Mouse (Mus musculus): ENCODE results near the gene Adnp.
A peak's percentile ranks its signal among the peaks of the same experiment; 100 is the strongest.
"Not testable (repeated sequence)": the region's sequence is repeated elsewhere in the genome, so short reads cannot be mapped to it uniquely, and the experiment has no call there.

Gene Adnp

GRCm38 (mm10) chr2:168158911-168159711 lies 47.8 kb downstream of the Adnp start:
- no peak for DNase-seq (ENCODE audit: extremely low read depth, insufficient read length, low spot score)

- not testable (repeated sequence) for DNase-seq (ENCODE audit: extremely low read depth, insufficient read length, low spot score)
Observed at GRCm38 (mm10) chr2:168157974-168158373, 48.9 kb downstream of the Adnp start.

DNA sequence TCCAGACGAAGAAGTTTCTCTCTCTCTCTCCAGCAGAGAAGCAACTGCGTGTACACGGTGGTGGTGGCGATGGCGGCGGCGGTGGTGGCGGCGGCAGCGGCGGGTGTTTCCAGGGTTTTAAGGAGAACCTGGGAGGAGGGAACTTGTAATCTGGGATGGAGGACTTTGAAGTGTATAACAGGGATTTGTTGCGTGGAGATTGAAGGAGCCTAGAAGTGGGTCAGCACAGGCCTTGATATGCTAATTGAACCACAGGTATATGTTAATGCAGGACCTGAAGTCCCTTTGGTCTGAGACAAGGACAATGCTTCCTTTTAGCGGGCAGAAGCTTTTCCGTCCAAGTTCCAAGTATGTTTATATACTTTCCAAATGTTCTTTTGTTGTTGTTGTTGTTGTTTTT lies 50.6 kb downstream of the Adnp start:
- no peak for DNase-seq (ENCODE audit: extremely low read depth, insufficient read length, low spot score)

DNA sequence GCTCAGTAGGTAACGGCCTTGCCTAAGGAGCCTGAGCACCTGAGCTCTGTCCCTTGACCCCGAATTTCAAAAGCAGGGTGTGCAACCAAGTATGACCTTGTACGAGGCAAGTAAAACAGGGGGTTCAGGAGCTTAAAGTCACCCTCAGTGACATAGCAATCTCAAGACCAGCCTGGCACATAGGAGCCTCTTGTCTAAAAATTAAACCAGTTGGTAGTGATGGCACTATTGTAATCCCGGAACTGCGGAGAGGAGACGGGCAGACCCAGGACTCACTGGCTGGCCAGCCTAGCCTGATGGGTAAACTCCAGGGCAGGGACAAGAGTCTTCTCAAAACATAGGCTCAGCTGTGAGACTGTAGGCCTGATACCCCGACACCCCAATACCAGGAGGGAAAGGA lies 51.2 kb downstream of the Adnp start:
- DNase-seq (ENCODE audit: extremely low read depth, insufficient read length, low spot score) = no peak

GRCm38 (mm10) chr2:168154090-168154881 lies 52.6 kb downstream of the Adnp start:
- peak; percentile 81 for DNase-seq (ENCODE audit: extremely low read depth, insufficient read length, low spot score)

DNA sequence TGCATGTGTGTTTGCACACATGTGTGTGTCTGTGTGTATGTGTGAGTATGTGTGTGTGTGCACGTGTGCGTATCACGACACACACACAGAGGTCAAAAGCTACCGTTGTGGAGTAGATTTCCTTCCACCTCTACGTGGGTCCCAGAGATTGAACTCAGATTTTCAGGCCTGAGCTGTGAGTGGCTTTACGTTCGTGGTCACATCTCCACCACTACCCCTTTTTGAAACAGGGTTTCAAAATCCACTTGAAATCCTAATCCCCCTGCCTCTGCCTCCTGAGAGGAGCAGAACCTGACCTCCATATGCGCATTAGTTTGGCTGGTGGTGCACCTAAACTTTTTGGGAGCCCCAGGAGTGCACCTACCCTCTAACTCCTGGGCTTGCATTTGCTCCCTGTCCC lies 57.7 kb downstream of the Adnp start:
- DNase-seq (ENCODE audit: extremely low read depth, insufficient read length, low spot score) = no peak

GRCm38 (mm10) chr2:168147722-168148432 lies 59.0 kb downstream of the Adnp start:
- no peak for DNase-seq (ENCODE audit: extremely low read depth, insufficient read length, low spot score)

DNA sequence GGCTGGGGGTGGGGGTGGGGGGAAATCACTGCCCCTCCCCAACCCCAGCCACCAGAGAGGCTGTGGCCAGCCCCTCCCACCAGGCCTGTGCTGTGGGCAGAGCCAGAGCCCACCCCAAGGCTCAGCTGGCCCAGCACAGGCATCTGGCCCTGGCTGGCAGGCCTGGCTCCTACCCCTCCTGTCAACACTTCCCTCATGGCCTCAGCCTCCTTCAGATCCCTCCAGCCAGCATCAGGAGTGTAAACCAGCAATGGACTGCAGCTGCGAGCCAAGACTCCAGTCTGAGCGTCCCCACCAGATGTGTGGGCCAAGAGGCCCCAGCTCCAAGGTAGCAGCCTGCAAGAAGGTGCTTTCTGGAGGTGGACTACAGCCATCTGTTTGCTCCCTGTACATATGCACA lies 61.5 kb downstream of the Adnp start:
- DNase-seq (ENCODE audit: extremely low read depth, insufficient read length, low spot score) = no peak

DNA sequence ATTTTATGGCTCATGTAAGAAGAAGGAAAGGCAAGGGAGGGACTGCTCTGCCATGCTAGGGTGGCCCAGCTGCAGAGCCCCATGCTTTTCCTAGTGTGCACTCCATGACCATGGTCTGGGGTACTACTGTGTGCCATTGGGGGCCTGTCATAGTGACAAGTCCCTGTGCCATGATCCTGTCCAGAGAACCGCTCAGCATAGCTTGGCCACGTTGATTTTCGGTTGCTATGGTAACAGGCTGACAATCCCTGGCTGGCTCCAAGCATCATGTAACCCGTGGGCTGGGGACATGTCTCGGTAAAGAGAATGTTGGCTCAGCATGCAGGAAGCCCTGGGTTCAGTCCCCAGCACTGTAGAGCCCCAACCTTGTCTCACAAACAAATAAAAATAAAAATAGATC lies 63.1 kb downstream of the Adnp start:
- no peak for DNase-seq (ENCODE audit: extremely low read depth, insufficient read length, low spot score)

DNA sequence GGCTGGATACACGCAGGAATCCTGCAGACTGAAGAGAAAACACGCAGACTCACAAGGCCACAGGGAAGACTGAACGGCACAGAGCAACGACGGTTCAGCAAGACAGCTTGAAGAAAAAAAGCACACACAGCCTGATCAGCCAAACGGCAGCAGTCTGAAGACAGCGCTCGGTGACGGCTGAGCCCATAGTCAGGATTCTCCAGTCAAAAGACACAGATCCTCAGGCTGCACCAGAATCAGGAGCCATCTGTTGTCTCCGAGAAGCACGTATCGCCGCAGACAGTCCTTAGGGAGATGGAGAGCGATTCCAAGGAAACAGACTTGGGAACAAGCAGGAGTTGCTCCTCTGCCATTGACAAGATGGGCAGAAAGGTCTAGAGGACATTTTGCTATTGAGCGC lies 69.8 kb downstream of the Adnp start:
- DNase-seq (ENCODE audit: extremely low read depth, insufficient read length, low spot score) = no peak
